In the genomic region with DNA sequence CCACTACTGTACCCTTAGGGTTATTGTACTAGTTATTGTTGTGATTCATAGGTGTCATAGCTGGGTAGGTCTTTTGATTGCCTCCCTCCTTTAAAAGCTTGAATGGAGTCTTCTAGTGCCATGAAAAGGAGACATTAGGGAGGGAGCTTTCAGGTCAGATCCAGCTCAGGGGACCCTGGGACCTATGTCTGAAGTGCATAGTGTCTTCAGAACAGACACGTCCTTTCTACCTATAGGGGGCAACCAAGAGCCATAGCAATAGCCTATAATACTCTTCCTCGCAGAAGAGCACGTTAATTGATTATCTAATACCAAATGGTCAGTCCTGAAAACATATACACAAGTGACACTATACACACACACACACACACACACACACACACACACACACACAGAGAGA, we compare ENCODE assay signal across 9 mouse cellular contexts.
DNase-seq lines count a peak whose midpoint lies in the region; ATAC-seq and TF ChIP-seq lines count a peak whose summit lies in the region.
"Had no signal": no experiment of that assay in that cellular context is flagged by ENCODE, and none has a peak within 500 bp of the region (broad histone marks: within the 10 kb centered on the region; RNA-seq: fewer than 3 reads in every experiment).

No protein-coding gene starts in this region.

- no peaks in the 10 kb centered on the region for H3K4me1 ChIP-seq in intestine, embryonic 15.5 days (replicated peaks)
- H3K4me1 ChIP-seq in intestine, embryonic 16.5 days (ENCODE audit: control insufficient read depth, insufficient read depth, low read length), result no peaks in the 10 kb centered on the region
- H3K4me1 ChIP-seq in E14TG2a.4 (replicated peaks; ENCODE audit: low read depth, low read length), result peaks cover 11% of the 10 kb centered on the region

- no peak overlapping the region for H3K4me3 ChIP-seq in intestine, embryonic 15.5 days (replicated peaks)
- H3K4me3 ChIP-seq in intestine, embryonic 16.5 days (ENCODE audit: low read length), result no peak overlapping the region
- H3K4me3 ChIP-seq in E14TG2a.4 (replicated peaks; ENCODE audit: low read length), result no peak overlapping the region
- H3K4me3 ChIP-seq: embryonic facial prominence, embryonic 15.5 days had no signal

- 13% methylated on average over 3 of the region's 3 CpGs for WGBS in intestine, embryonic 15.5 days
- 15% methylated on average over 3 of the region's 3 CpGs for WGBS in intestine, embryonic 16.5 days

- H3K9me3 ChIP-seq in intestine, embryonic 15.5 days, result no peaks in the 10 kb centered on the region
- H3K9me3 ChIP-seq in intestine, embryonic 16.5 days (ENCODE audit: control insufficient read depth, low read length), result no peaks in the 10 kb centered on the region
- no peaks in the 10 kb centered on the region for H3K9me3 ChIP-seq in E14TG2a.4 (ENCODE audit: low read length)
- H3K9me3 ChIP-seq: embryonic facial prominence, embryonic 15.5 days had no signal

- no peaks in the 10 kb centered on the region for H3K36me3 ChIP-seq in intestine, embryonic 15.5 days
- no peaks in the 10 kb centered on the region for H3K36me3 ChIP-seq in intestine, embryonic 16.5 days (ENCODE audit: control insufficient read depth, insufficient read depth, low read length)
- H3K36me3 ChIP-seq in E14TG2a.4 (ENCODE audit: insufficient read depth, low read length), result no peaks in the 10 kb centered on the region
- H3K36me3 ChIP-seq: embryonic facial prominence, embryonic 15.5 days had no signal

- peak; percentile 48 for DNase-seq in ZHBTc4 (ENCODE audit: low read depth, low spot score)
- DNase-seq in kidney, postnatal 36 days, result peak; percentile 39 to 52
- no peak for DNase-seq in neural tube, embryonic 10.5 days (ENCODE audit: extremely low spot score, low spot score)
- no peak for DNase-seq in urinary bladder, adult 2 months (ENCODE audit: low spot score)

- H3K27ac ChIP-seq in intestine, embryonic 15.5 days, result no peak overlapping the region
- no peak overlapping the region for H3K27ac ChIP-seq in intestine, embryonic 16.5 days (ENCODE audit: low read length)
- H3K27ac ChIP-seq: embryonic facial prominence, embryonic 15.5 days had no signal

- H3K4me2 ChIP-seq in intestine, embryonic 15.5 days (replicated peaks), result no peak overlapping the region
- H3K4me2 ChIP-seq in intestine, embryonic 16.5 days (ENCODE audit: low read depth, low read length), result no peak overlapping the region
- H3K4me2 ChIP-seq: embryonic facial prominence, embryonic 15.5 days had no signal

- ATAC-seq in intestine, embryonic 15.5 days, result 0 out of 2 replicates have a peak, but pooled peaks have one; percentile 30
- no peak for ATAC-seq in intestine, embryonic 16.5 days
- no peak for ATAC-seq in activated CD4-positive, CD25-positive, alpha-beta regulatory T cell, adult 4 months

- TF ChIP-seq CTCF in E14TG2a.4 (conservative IDR thresholded peaks at IDR 0.05; ENCODE audit: low read length), result peak; percentile 73

- no peak overlapping the region for H3K9ac ChIP-seq in intestine, embryonic 15.5 days
- no peak overlapping the region for H3K9ac ChIP-seq in intestine, embryonic 16.5 days (ENCODE audit: low read depth, low read length)
- H3K9ac ChIP-seq: embryonic facial prominence, embryonic 15.5 days had no signal

- no peaks in the 10 kb centered on the region for H3K27me3 ChIP-seq in intestine, embryonic 15.5 days (replicated peaks)
- H3K27me3 ChIP-seq in intestine, embryonic 16.5 days (replicated peaks; ENCODE audit: control insufficient read depth, insufficient read depth, low read length), result no peaks in the 10 kb centered on the region
- H3K27me3 ChIP-seq in E14TG2a.4 (ENCODE audit: insufficient read depth, low read length), result peaks cover 17% of the 10 kb centered on the region
- H3K27me3 ChIP-seq: embryonic facial prominence, embryonic 15.5 days had no signal

Comparison
In these comparisons a context has a peak if more than half of its experiments do, and no peak if none do; other contexts are left out.
1. DNase-seq: peak in ZHBTc4 (single experiment) and kidney, postnatal 36 days (2 of 2); none in neural tube, embryonic 10.5 days (single experiment) and urinary bladder, adult 2 months (single experiment).